Mouse (Mus musculus) heart, embryonic 15.5 days (tissue): ENCODE results near the gene Plxnc1. TPM values are rescaled to one million over a fixed set of nuclear protein-coding genes. Genes with fewer than 3 reads are reported as not detected.

Experiments used
- ATAC-seq: fragments of 200-750 bp; cut with Nextera tagmentation; replicated peaks from 2 replicates; pipeline ENCODE4 v1.8.0; 2017; ENCODE audit warnings: low read depth, moderate TSS enrichment; ENCODE audit not compliant: insufficient number of reproducible peaks, insufficient read depth, low FRiP score
- H3K27ac ChIP-seq: fragments of 300-500 bp; sonication (generic); 2 replicates; pipeline ENCODE4 v1.5.1; 2015; ENCODE audit warnings: mild to moderate bottlenecking, inconsistent platforms
- H3K27me3 ChIP-seq: fragments of 300-500 bp; sonication (generic); 2 replicates; pipeline ENCODE4 v1.6.1; 2015; ENCODE audit warnings: inconsistent platforms
- H3K36me3 ChIP-seq: fragments of 300-500 bp; sonication (generic); 2 replicates; pipeline ENCODE4 v1.6.1; 2015; ENCODE audit warnings: mild to moderate bottlenecking, inconsistent platforms
- H3K4me1 ChIP-seq: fragments of 300-500 bp; sonication (generic); replicated peaks from 2 replicates; pipeline ENCODE4 v1.6.1; 2015; ENCODE audit warnings: inconsistent platforms
- H3K4me2 ChIP-seq: fragments of 300-500 bp; sonication (generic); 2 replicates; pipeline ENCODE4 v1.6.1; 2015; ENCODE audit warnings: inconsistent platforms, mild to moderate bottlenecking, moderate library complexity
- H3K4me3 ChIP-seq: fragments of 300-500 bp; sonication (generic); 2 replicates; pipeline ENCODE4 v1.5.1; 2015; ENCODE audit warnings: mild to moderate bottlenecking, inconsistent platforms
- H3K9ac ChIP-seq: fragments of 300-500 bp; sonication (generic); 2 replicates; pipeline ENCODE4 v1.6.1; 2015; ENCODE audit warnings: mild to moderate bottlenecking, inconsistent platforms
- H3K9me3 ChIP-seq: fragments of 300-500 bp; sonication (generic); replicated peaks from 2 replicates; pipeline ENCODE4 v1.6.1; 2016; ENCODE audit warnings: inconsistent platforms
- WGBS: fragments of 180-500 bp; shearing (Covaris S2); methylation state at CpG from one replicate; pipeline ENCODE4 v1.1.7; 2015; ENCODE audit warnings: mixed read lengths; 5-methylcytosine and 5-hydroxymethylcytosine counted together
- polyA plus RNA-seq: library from polyadenylated mRNA; unstranded; fragments of >200 nt; fragmentation: Nextera tagmentation; extraction: Ambion mirVana; gene quantifications from 2 replicates; pipeline ENCODE4 v1.2.1, GENCODE M21; 2015

Plxnc1 gene
- polyA plus RNA-seq, 1 experiment from 2014 or later: 2.9 TPM

GRCm38 (mm10) chr10:94811907-94812851, 132.5 kb downstream of the Plxnc1 start:
- H3K4me1 ChIP-seq: no peaks in the 10 kb centered on the region
- 71% methylated on average over 17 of the region's 17 CpGs for WGBS
- no peaks in the 10 kb centered on the region for H3K9me3 ChIP-seq
- H3K36me3 ChIP-seq: no peaks in the 10 kb centered on the region
- no peaks in the 10 kb centered on the region for H3K27me3 ChIP-seq
- H3K4me2 ChIP-seq: no peak overlapping the region
- no peak overlapping the region for H3K9ac ChIP-seq
- no peak overlapping the region for H3K27ac ChIP-seq
- no peak for ATAC-seq
- H3K4me3 ChIP-seq: no peak overlapping the region

GRCm38 (mm10) chr10:94809946-94810472, 134.6 kb downstream of the Plxnc1 start:
- WGBS: 55% methylated on average over 7 of the region's 7 CpGs
- Histone ChIP-seq H3K27me3 (no peaks in the 10 kb centered on the region), H3K27ac (no peak overlapping the region), H3K4me2 (no peak overlapping the region), H3K9ac (no peak overlapping the region), H3K9me3 (no peaks in the 10 kb centered on the region), H3K4me1 (no peaks in the 10 kb centered on the region), H3K36me3 (no peaks in the 10 kb centered on the region), H3K4me3 (no peak overlapping the region)
- no peak for ATAC-seq

- no peak overlapping the region for H3K9ac ChIP-seq
- 61% methylated on average over 6 of the region's 6 CpGs for WGBS
Measured at GRCm38 (mm10) chr10:94808275-94808674, 136.4 kb downstream of the Plxnc1 start.

GRCm38 (mm10) chr10:94807323-94807722, 137.3 kb downstream of the Plxnc1 start:
- H3K9ac ChIP-seq: no peak overlapping the region
- H3K27me3 ChIP-seq: no peaks in the 10 kb centered on the region
- no peak overlapping the region for H3K4me3 ChIP-seq
- no peaks in the 10 kb centered on the region for H3K9me3 ChIP-seq
- WGBS: 61% methylated on average over 7 of the region's 7 CpGs
- peaks cover 11% of the 10 kb centered on the region; the same call in 1 of the 2 replicates for H3K4me1 ChIP-seq
- H3K27ac ChIP-seq: no peak overlapping the region
- H3K4me2 ChIP-seq: no peak overlapping the region
- no peaks in the 10 kb centered on the region for H3K36me3 ChIP-seq
- ATAC-seq: no peak

More at GRCm38 (mm10) chr10:94808275-94808674, 136.4 kb downstream of the Plxnc1 start:
- Histone ChIP-seq H3K4me1 (peaks cover 11% of the 10 kb centered on the region; the same call in 1 of the 2 replicates), H3K27me3 (no peaks in the 10 kb centered on the region), H3K27ac (no peak overlapping the region), H3K36me3 (no peaks in the 10 kb centered on the region), H3K9me3 (no peaks in the 10 kb centered on the region), H3K4me3 (no peak overlapping the region), H3K4me2 (no peak overlapping the region)
- ATAC-seq: no peak

GRCm38 (mm10) chr10:94804909-94805220, 139.8 kb downstream of the Plxnc1 start:
- Histone ChIP-seq H3K9me3 (no peaks in the 10 kb centered on the region), H3K36me3 (no peaks in the 10 kb centered on the region), H3K4me3 (no peak overlapping the region), H3K9ac (no peak overlapping the region), H3K27me3 (no peaks in the 10 kb centered on the region), H3K27ac (no peak overlapping the region), H3K4me1 (peaks cover 17% of the 10 kb centered on the region), H3K4me2 (no peak overlapping the region)
- 84% methylated on average over 1 of the region's 1 CpGs for WGBS
- no peak for ATAC-seq

GRCm38 (mm10) chr10:94804029-94804908, 140.4 kb downstream of the Plxnc1 start:
- peaks cover 20% of the 10 kb centered on the region for H3K4me1 ChIP-seq
- H3K9me3 ChIP-seq: no peaks in the 10 kb centered on the region
- ATAC-seq: no peak
- H3K36me3 ChIP-seq: no peaks in the 10 kb centered on the region
- H3K4me3 ChIP-seq: no peak overlapping the region
- WGBS: 53% methylated on average over 10 of the region's 10 CpGs
- no peak overlapping the region for H3K27ac ChIP-seq
- H3K4me2 ChIP-seq: no peak overlapping the region
- no peaks in the 10 kb centered on the region for H3K27me3 ChIP-seq
- H3K9ac ChIP-seq: no peak overlapping the region

- WGBS: 55% methylated on average over 7 of the region's 7 CpGs
- Histone ChIP-seq H3K9me3 (no peaks in the 10 kb centered on the region), H3K27me3 (no peaks in the 10 kb centered on the region), H3K4me1 (peaks cover 20% of the 10 kb centered on the region), H3K4me3 (no peak overlapping the region), H3K9ac (no peak overlapping the region), H3K27ac (peak overlapping the region; percentile 28; the same call in 1 of the 2 replicates), H3K36me3 (no peaks in the 10 kb centered on the region), H3K4me2 (no peak overlapping the region)
- peak; percentile 48; the same call in 1 of the 2 replicates for ATAC-seq
Measured at GRCm38 (mm10) chr10:94800677-94801354, 143.8 kb downstream of the Plxnc1 start.

- no peak overlapping the region for H3K27ac ChIP-seq
Measured at GRCm38 (mm10) chr10:94799485-94800239, 145.0 kb downstream of the Plxnc1 start.

GRCm38 (mm10) chr10:94798128-94798527, 146.5 kb downstream of the Plxnc1 start:
- no peaks in the 10 kb centered on the region for H3K27me3 ChIP-seq
- H3K9me3 ChIP-seq: no peaks in the 10 kb centered on the region
- no peak overlapping the region for H3K4me3 ChIP-seq
- H3K4me2 ChIP-seq: no peak overlapping the region
- no peak overlapping the region for H3K9ac ChIP-seq
- peaks cover 9% of the 10 kb centered on the region for H3K4me1 ChIP-seq
- H3K36me3 ChIP-seq: no peaks in the 10 kb centered on the region; the same call in 1 of the 2 replicates
- ATAC-seq: no peak
- WGBS: 40% methylated on average over 5 of the region's 5 CpGs
- H3K27ac ChIP-seq: no peak overlapping the region

More at GRCm38 (mm10) chr10:94799485-94800239, 145.0 kb downstream of the Plxnc1 start:
- Histone ChIP-seq H3K36me3 (no peaks in the 10 kb centered on the region; the same call in 1 of the 2 replicates), H3K9ac (no peak overlapping the region), H3K4me1 (peaks cover 19% of the 10 kb centered on the region), H3K27me3 (no peaks in the 10 kb centered on the region), H3K4me3 (no peak overlapping the region), H3K9me3 (no peaks in the 10 kb centered on the region), H3K4me2 (no peak overlapping the region)
- 35% methylated on average over 2 of the region's 2 CpGs for WGBS
- ATAC-seq: no peak

- no peak overlapping the region for H3K4me2 ChIP-seq
- no peaks in the 10 kb centered on the region for H3K27me3 ChIP-seq
- H3K36me3 ChIP-seq: no peaks in the 10 kb centered on the region; the same call in 1 of the 2 replicates
- no peaks in the 10 kb centered on the region for H3K9me3 ChIP-seq
- H3K27ac ChIP-seq: no peak overlapping the region
- no peak overlapping the region for H3K4me3 ChIP-seq
- WGBS: 86% methylated on average over 5 of the region's 5 CpGs
- peaks cover 6% of the 10 kb centered on the region; the same call in 1 of the 2 replicates for H3K4me1 ChIP-seq
- no peak overlapping the region for H3K9ac ChIP-seq
- ATAC-seq: no peak
Measured at GRCm38 (mm10) chr10:94794666-94795244, 149.9 kb downstream of the Plxnc1 start.
